Mouse (Mus musculus) heart, postnatal 0 days (tissue): ENCODE results near the gene Cela1. TPM values are rescaled to one million over a fixed set of nuclear protein-coding genes. Genes with fewer than 3 reads are reported as not detected.

ENCODE experiments used
- ATAC-seq: fragments of 200-750 bp; cut with Nextera tagmentation; 2 replicates; pipeline ENCODE4 v1.8.0; 2017; ENCODE audit warnings: low read depth, moderate number of reproducible peaks, moderate library complexity; ENCODE audit not compliant: insufficient read depth
- DNase-seq: peaks from one replicate; pipeline ENCODE4 v3.0.0-alpha.2; 2016; ENCODE audit warnings: low spot score
- H3K27ac ChIP-seq: fragments of 300-500 bp; sonication (generic); 2 replicates; pipeline ENCODE4 v1.5.1; 2014; ENCODE audit warnings: low read depth, mild to moderate bottlenecking
- H3K27me3 ChIP-seq: fragments of 300-500 bp; sonication (generic); 2 replicates; pipeline ENCODE4 v1.6.1; 2014; ENCODE audit warnings: low read length, mixed read lengths; ENCODE audit not compliant: control insufficient read depth, insufficient read depth
- H3K36me3 ChIP-seq: fragments of 300-500 bp; sonication (generic); replicated peaks from 2 replicates; pipeline ENCODE4 v1.6.1; 2014; ENCODE audit warnings: low read length, mixed read lengths; ENCODE audit not compliant: control insufficient read depth, insufficient read depth
- H3K4me1 ChIP-seq: fragments of 300-500 bp; sonication (generic); 2 replicates; pipeline ENCODE4 v1.6.1; 2014; ENCODE audit warnings: antibody characterized with exemption; ENCODE audit not compliant: control insufficient read depth, insufficient read depth
- H3K4me2 ChIP-seq: fragments of 300-500 bp; sonication (generic); 2 replicates; pipeline ENCODE4 v1.6.1; 2014; ENCODE audit warnings: low read depth, mild to moderate bottlenecking, low read length, moderate library complexity
- H3K4me3 ChIP-seq: fragments of 300-500 bp; sonication (generic); 2 replicates; pipeline ENCODE4 v1.5.1; 2014; ENCODE audit warnings: low read depth, low read length
- H3K9ac ChIP-seq: fragments of 300-500 bp; sonication (generic); replicated peaks from 2 replicates; pipeline ENCODE4 v1.6.1; 2014; ENCODE audit warnings: low read depth, low read length, mixed read lengths
- H3K9me3 ChIP-seq: fragments of 300-500 bp; sonication (generic); replicated peaks from 2 replicates; pipeline ENCODE4 v1.6.1; 2016; ENCODE audit warnings: low read length; ENCODE audit not compliant: control insufficient read depth
- CTCF ChIP-seq: IDR thresholded peaks from 2 replicates; pipeline ENCODE4 v1.5.1; 2016; ENCODE audit warnings: antibody characterized with exemption, control low read depth, low read depth
- EP300 ChIP-seq: IDR thresholded peaks from 2 replicates; pipeline ENCODE4 v1.6.1; 2016; ENCODE audit warnings: antibody characterized with exemption, low read depth
- WGBS: fragments of 180-500 bp; shearing (Covaris S2); extraction: QIAGEN DNeasy Blood & Tissue Kit; methylation state at CpG from one replicate; pipeline ENCODE4 v1.1.7; 2014; 5-methylcytosine and 5-hydroxymethylcytosine counted together
- polyA plus RNA-seq: library from polyadenylated mRNA; unstranded; fragments of >200 nt; fragmentation: Nextera tagmentation; extraction: Ambion mirVana; gene quantifications from 2 replicates; pipeline ENCODE4 v1.2.1, GENCODE M21; 2015
- total RNA-seq: library from RNA; depleted of rRNA; stranded (reverse); fragments of >200 nt; gene quantifications from 2 replicates; pipeline ENCODE4 v1.2.3, GENCODE M21; 2014; ENCODE audit warnings: low replicate concordance

Gene Cela1
- total and polyA plus RNA-seq, 2 experiments from 2014 or later: 1.8 TPM; not detected in 1

GRCm38 (mm10) chr15:100717933-100718332 lies 30.2 kb upstream of the Cela1 start:
- Histone ChIP-seq H3K9ac (no peak overlapping the region), H3K4me2 (no peak overlapping the region), H3K4me3 (no peak overlapping the region), H3K36me3 (no peaks in the 10 kb centered on the region), H3K27ac (no peak overlapping the region), H3K4me1 (no peaks in the 10 kb centered on the region), H3K27me3 (no peaks in the 10 kb centered on the region), H3K9me3 (no peaks in the 10 kb centered on the region)
- no peak for DNase-seq
- no peak for TF ChIP-seq CTCF
- TF ChIP-seq EP300: no peak
- WGBS: 67% methylated on average over 6 of the region's 6 CpGs
- no peak for ATAC-seq

DNA sequence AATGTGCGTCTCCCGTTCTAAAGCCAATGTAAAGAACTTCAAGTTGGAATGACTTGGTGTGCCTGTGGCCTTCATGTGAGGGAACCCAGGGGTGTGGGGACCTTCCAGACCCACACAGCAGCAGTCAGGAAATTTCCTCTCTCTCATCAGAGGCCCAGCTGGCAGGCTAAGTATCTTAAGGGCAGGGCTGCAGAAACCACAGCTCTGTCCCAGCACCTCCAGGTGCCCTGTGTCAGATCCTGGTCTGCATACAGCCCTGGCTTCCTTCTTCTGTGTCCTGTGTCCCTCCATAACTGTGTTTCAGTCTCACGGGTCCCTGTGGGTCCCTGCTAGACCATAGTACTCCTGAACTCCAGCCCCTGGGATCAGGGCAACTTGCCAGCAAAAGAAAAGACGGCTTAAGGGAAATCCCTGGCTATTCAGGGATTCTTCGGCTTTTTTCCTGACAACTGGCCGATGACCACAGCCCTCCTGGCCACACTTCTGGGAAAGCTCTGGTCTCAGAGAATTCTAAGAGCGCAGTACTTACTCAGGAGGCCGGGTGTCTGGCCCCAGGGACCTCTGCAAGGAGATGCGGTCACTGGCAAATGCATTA lies 27.8 kb upstream of the Cela1 start:
- Histone ChIP-seq H3K27ac (no peak overlapping the region), H3K4me2 (no peak overlapping the region), H3K9me3 (no peaks in the 10 kb centered on the region), H3K27me3 (no peaks in the 10 kb centered on the region), H3K36me3 (no peaks in the 10 kb centered on the region), H3K4me3 (no peak overlapping the region), H3K4me1 (no peaks in the 10 kb centered on the region), H3K9ac (no peak overlapping the region)
- DNase-seq: no peak
- no peak for ATAC-seq
- TF ChIP-seq CTCF: no peak
- no peak for TF ChIP-seq EP300
- 60% methylated on average over 9 of the region's 9 CpGs for WGBS

DNA sequence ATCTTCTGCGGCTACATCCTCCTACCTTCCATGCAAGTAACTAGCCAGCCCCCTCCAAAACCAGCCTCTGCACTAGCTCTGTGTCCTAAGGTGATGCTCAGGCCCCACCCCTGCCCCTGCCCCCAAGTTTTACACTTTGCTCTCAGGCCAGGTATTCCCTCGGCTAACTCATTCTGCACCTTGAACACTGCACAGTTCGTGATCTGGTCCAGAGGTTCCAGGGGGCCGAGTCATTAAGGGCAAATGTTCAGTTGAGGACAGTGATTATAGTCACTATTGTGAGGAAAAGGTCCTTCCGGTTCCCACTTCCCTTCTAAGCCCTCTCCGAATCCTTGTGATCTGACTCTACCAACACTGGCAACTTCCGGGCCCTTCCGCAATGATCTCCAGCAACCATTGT lies 26.7 kb upstream of the Cela1 start:
- 81% methylated on average over 8 of the region's 8 CpGs for WGBS
- no peaks in the 10 kb centered on the region for H3K4me1 ChIP-seq
- H3K36me3 ChIP-seq: no peaks in the 10 kb centered on the region
- H3K4me2 ChIP-seq: no peak overlapping the region
- DNase-seq (no peak), ATAC-seq (no peak)
- no peaks in the 10 kb centered on the region for H3K9me3 ChIP-seq
- no peaks in the 10 kb centered on the region for H3K27me3 ChIP-seq
- H3K4me3 ChIP-seq: no peak overlapping the region
- TF ChIP-seq CTCF (no peak), EP300 (no peak)
- H3K9ac ChIP-seq: no peak overlapping the region
- H3K27ac ChIP-seq: no peak overlapping the region

GRCm38 (mm10) chr15:100710838-100711237 lies 23.1 kb upstream of the Cela1 start:
- H3K9me3 ChIP-seq: no peaks in the 10 kb centered on the region
- no peak overlapping the region for H3K27ac ChIP-seq
- H3K4me2 ChIP-seq: no peak overlapping the region
- H3K4me1 ChIP-seq: no peaks in the 10 kb centered on the region
- H3K9ac ChIP-seq: no peak overlapping the region
- ATAC-seq (no peak), DNase-seq (no peak)
- no peaks in the 10 kb centered on the region for H3K36me3 ChIP-seq
- H3K27me3 ChIP-seq: no peaks in the 10 kb centered on the region
- WGBS: 66% methylated on average over 6 of the region's 6 CpGs
- no peak overlapping the region for H3K4me3 ChIP-seq
- no peak for TF ChIP-seq EP300
- no peak for TF ChIP-seq CTCF

- 63% methylated on average over 8 of the region's 8 CpGs for WGBS
- ATAC-seq: no peak
- H3K4me1 ChIP-seq: no peaks in the 10 kb centered on the region
- H3K4me3 ChIP-seq: no peak overlapping the region
- H3K4me2 ChIP-seq: no peak overlapping the region
- no peak for TF ChIP-seq EP300
- TF ChIP-seq CTCF: no peak
- H3K9ac ChIP-seq: no peak overlapping the region
- no peak for DNase-seq
- no peak overlapping the region for H3K27ac ChIP-seq
- peaks cover 9% of the 10 kb centered on the region for H3K27me3 ChIP-seq
- no peaks in the 10 kb centered on the region for H3K9me3 ChIP-seq
- H3K36me3 ChIP-seq: no peaks in the 10 kb centered on the region
Measured at GRCm38 (mm10) chr15:100708433-100709078, 20.8 kb upstream of the Cela1 start.

DNA sequence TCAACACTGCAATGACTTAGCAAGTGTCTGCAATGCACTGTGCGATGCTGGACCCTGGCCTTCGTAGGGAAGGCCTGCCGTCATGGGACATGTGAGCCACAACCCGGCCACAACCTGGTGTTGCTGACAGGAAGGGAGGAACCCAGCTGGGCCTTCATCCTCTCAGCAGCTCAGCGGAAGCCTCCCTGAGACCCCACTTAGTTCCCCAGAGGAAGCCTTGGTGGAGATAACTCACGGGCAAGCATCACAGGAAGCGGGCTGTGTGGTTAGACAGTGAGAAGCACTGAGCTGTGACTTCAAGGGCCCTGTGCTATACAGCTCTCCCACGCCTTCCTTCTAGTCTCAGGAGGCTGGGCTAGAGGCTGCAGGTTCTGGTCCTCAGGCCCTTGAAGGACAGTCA lies 18.5 kb upstream of the Cela1 start:
- no peak overlapping the region for H3K4me3 ChIP-seq
- 42% methylated on average over 8 of the region's 8 CpGs for WGBS
- DNase-seq (no peak), ATAC-seq (peak; percentile 44; the same call in 1 of the 2 replicates)
- peaks cover 12% of the 10 kb centered on the region for H3K27me3 ChIP-seq
- H3K27ac ChIP-seq: 0 out of 2 replicates have a peak overlapping the region, but pooled peaks have one; percentile 3
- no peaks in the 10 kb centered on the region for H3K4me1 ChIP-seq
- no peak overlapping the region for H3K9ac ChIP-seq
- TF ChIP-seq CTCF (no peak), EP300 (no peak)
- no peak overlapping the region for H3K4me2 ChIP-seq
- no peaks in the 10 kb centered on the region for H3K36me3 ChIP-seq
- no peaks in the 10 kb centered on the region for H3K9me3 ChIP-seq
